Mouse (Mus musculus): ENCODE data around the gene Copz1. TPM values are rescaled to one million over a fixed set of nuclear protein-coding genes. Genes with fewer than 3 reads are reported as not detected.

Copz1 gene
- polyA plus RNA-seq, 1 experiment from 2014 or later, result 334 TPM

- H3K4me3 ChIP-seq (ENCODE audit: low read depth, low read length), result peak overlapping the region; percentile 49; the same call in 1 of the 2 replicates
- DNase-seq (ENCODE audit: low spot score) (no peak), ATAC-seq (ENCODE audit: insufficient number of reproducible peaks, low FRiP score, low TSS enrichment, low read depth) (no peak)
- peaks cover 12% of the 10 kb centered on the region for H3K27me3 ChIP-seq (ENCODE audit: control insufficient read depth, insufficient read depth, low read length)
- no peak overlapping the region for H3K27ac ChIP-seq (replicated peaks; ENCODE audit: low read depth, low read length)
- no peaks in the 10 kb centered on the region for H3K9me3 ChIP-seq (ENCODE audit: control insufficient read depth, low read length)
- no peaks in the 10 kb centered on the region for H3K36me3 ChIP-seq (ENCODE audit: control insufficient read depth, insufficient read depth, low read length)
- H3K9ac ChIP-seq (ENCODE audit: low read length), result no peak overlapping the region
- peak overlapping the region; percentile 88 for H3K4me2 ChIP-seq (ENCODE audit: low read depth, severe bottlenecking)
- WGBS, result 23% methylated on average over 4 of the region's 4 CpGs
- H3K4me1 ChIP-seq (ENCODE audit: control insufficient read depth, insufficient read depth, low read length), result peaks cover 37% of the 10 kb centered on the region
Measured at GRCm38 (mm10) chr15:103338829-103339165, 66.3 kb downstream of the Copz1 start.

GRCm38 (mm10) chr15:103339166-103339960 is 66.8 kb downstream of the Copz1 start:
- DNase-seq (ENCODE audit: low spot score), result peak; percentile 43

GRCm38 (mm10) chr15:103339961-103340337 is 67.4 kb downstream of the Copz1 start, which contains the start of gene Zfp385a:
Gene Zfp385a, minus strand, starts transcription at chr15:103340093.
- Histone ChIP-seq H3K27me3 (ENCODE audit: control insufficient read depth, insufficient read depth, low read length) (peaks cover 12% of the 10 kb centered on the region), H3K4me1 (ENCODE audit: control insufficient read depth, insufficient read depth, low read length) (peaks cover 26% of the 10 kb centered on the region), H3K4me3 (ENCODE audit: low read depth, low read length) (peak within 1 kb of the TSS; percentile 49), H3K27ac (replicated peaks; ENCODE audit: low read depth, low read length) (no peak within 1 kb of the TSS), H3K36me3 (ENCODE audit: control insufficient read depth, insufficient read depth, low read length) (0 out of 2 replicates have a peak, but pooled peaks cover 2% of the 10 kb centered on the region), H3K9me3 (ENCODE audit: control insufficient read depth, low read length) (no peaks in the 10 kb centered on the region), H3K4me2 (ENCODE audit: low read depth, severe bottlenecking) (peak within 1 kb of the TSS; percentile 88), H3K9ac (ENCODE audit: low read length) (peak within 1 kb of the TSS; percentile 32)
- DNase-seq (ENCODE audit: low spot score) (peak; percentile 65), ATAC-seq (ENCODE audit: insufficient number of reproducible peaks, low FRiP score, low TSS enrichment, low read depth) (0 out of 2 replicates have a peak, but pooled peaks have one; percentile 14)
- under 1% methylated on average over 26 of the region's 26 CpGs for WGBS

More at GRCm38 (mm10) chr15:103339166-103339960, 66.8 kb downstream of the Copz1 start:
- peak overlapping the region; percentile 88 for H3K4me2 ChIP-seq (ENCODE audit: low read depth, severe bottlenecking)
- H3K27me3 ChIP-seq (ENCODE audit: control insufficient read depth, insufficient read depth, low read length), result peaks cover 12% of the 10 kb centered on the region
- no peaks in the 10 kb centered on the region for H3K9me3 ChIP-seq (ENCODE audit: control insufficient read depth, low read length)
- H3K4me1 ChIP-seq (ENCODE audit: control insufficient read depth, insufficient read depth, low read length), result peaks cover 31% of the 10 kb centered on the region
- WGBS, result 3% methylated on average over 30 of the region's 31 CpGs
- H3K27ac ChIP-seq (replicated peaks; ENCODE audit: low read depth, low read length), result no peak overlapping the region
- H3K9ac ChIP-seq (ENCODE audit: low read length), result peak overlapping the region; percentile 32
- peak overlapping the region; percentile 49 for H3K4me3 ChIP-seq (ENCODE audit: low read depth, low read length)
- 0 out of 2 replicates have a peak, but pooled peaks have one; percentile 7 for ATAC-seq (ENCODE audit: insufficient number of reproducible peaks, low FRiP score, low TSS enrichment, low read depth)
- no peaks in the 10 kb centered on the region for H3K36me3 ChIP-seq (ENCODE audit: control insufficient read depth, insufficient read depth, low read length)

GRCm38 (mm10) chr15:103340786-103341185 is 68.3 kb downstream of the Copz1 start:
- Histone ChIP-seq H3K36me3 (ENCODE audit: control insufficient read depth, insufficient read depth, low read length) (peaks cover 6% of the 10 kb centered on the region; the same call in 1 of the 2 replicates), H3K4me2 (ENCODE audit: low read depth, severe bottlenecking) (no peak overlapping the region), H3K9me3 (ENCODE audit: control insufficient read depth, low read length) (no peaks in the 10 kb centered on the region), H3K27ac (replicated peaks; ENCODE audit: low read depth, low read length) (no peak overlapping the region), H3K27me3 (ENCODE audit: control insufficient read depth, insufficient read depth, low read length) (peaks cover 12% of the 10 kb centered on the region), H3K9ac (ENCODE audit: low read length) (no peak overlapping the region), H3K4me1 (ENCODE audit: control insufficient read depth, insufficient read depth, low read length) (peaks cover 22% of the 10 kb centered on the region), H3K4me3 (ENCODE audit: low read depth, low read length) (no peak overlapping the region)
- WGBS, result 15% methylated on average over 4 of the region's 4 CpGs
- no peak for ATAC-seq (ENCODE audit: insufficient number of reproducible peaks, low FRiP score, low TSS enrichment, low read depth)
- DNase-seq (ENCODE audit: low spot score), result peak; percentile 36

- Histone ChIP-seq H3K4me2 (ENCODE audit: low read depth, severe bottlenecking) (no peak overlapping the region), H3K4me3 (ENCODE audit: low read depth, low read length) (no peak overlapping the region), H3K9me3 (ENCODE audit: control insufficient read depth, low read length) (no peaks in the 10 kb centered on the region), H3K36me3 (ENCODE audit: control insufficient read depth, insufficient read depth, low read length) (peaks cover 13% of the 10 kb centered on the region; the same call in 1 of the 2 replicates), H3K27ac (replicated peaks; ENCODE audit: low read depth, low read length) (no peak overlapping the region), H3K27me3 (ENCODE audit: control insufficient read depth, insufficient read depth, low read length) (peaks cover 12% of the 10 kb centered on the region), H3K9ac (ENCODE audit: low read length) (no peak overlapping the region), H3K4me1 (ENCODE audit: control insufficient read depth, insufficient read depth, low read length) (peaks cover 21% of the 10 kb centered on the region)
- ATAC-seq (ENCODE audit: insufficient number of reproducible peaks, low FRiP score, low TSS enrichment, low read depth), result no peak
- no peak for DNase-seq (ENCODE audit: low spot score)
- 33% methylated on average over 8 of the region's 8 CpGs for WGBS
Measured at GRCm38 (mm10) chr15:103341547-103341946, 69.0 kb downstream of the Copz1 start.

- H3K27me3 ChIP-seq (ENCODE audit: control insufficient read depth, insufficient read depth, low read length), result peaks cover 12% of the 10 kb centered on the region
- peaks cover 16% of the 10 kb centered on the region for H3K4me1 ChIP-seq (ENCODE audit: control insufficient read depth, insufficient read depth, low read length)
- DNase-seq (ENCODE audit: low spot score) (peak; percentile 89), ATAC-seq (ENCODE audit: insufficient number of reproducible peaks, low FRiP score, low TSS enrichment, low read depth) (no peak)
- no peak overlapping the region for H3K4me2 ChIP-seq (ENCODE audit: low read depth, severe bottlenecking)
- no peak overlapping the region for H3K4me3 ChIP-seq (ENCODE audit: low read depth, low read length)
- no peaks in the 10 kb centered on the region for H3K9me3 ChIP-seq (ENCODE audit: control insufficient read depth, low read length)
- no peak overlapping the region for H3K27ac ChIP-seq (replicated peaks; ENCODE audit: low read depth, low read length)
- H3K9ac ChIP-seq (ENCODE audit: low read length), result no peak overlapping the region
- 9% methylated on average over 4 of the region's 4 CpGs for WGBS
- peaks cover 13% of the 10 kb centered on the region; the same call in 1 of the 2 replicates for H3K36me3 ChIP-seq (ENCODE audit: control insufficient read depth, insufficient read depth, low read length)
Measured at GRCm38 (mm10) chr15:103342415-103342814, 69.9 kb downstream of the Copz1 start.

- no peak overlapping the region for H3K4me3 ChIP-seq (ENCODE audit: low read depth, low read length)
- no peak for DNase-seq (ENCODE audit: low spot score)
- no peaks in the 10 kb centered on the region for H3K9me3 ChIP-seq (ENCODE audit: control insufficient read depth, low read length)
- no peak overlapping the region for H3K27ac ChIP-seq (replicated peaks; ENCODE audit: low read depth, low read length)
- peaks cover 12% of the 10 kb centered on the region for H3K27me3 ChIP-seq (ENCODE audit: control insufficient read depth, insufficient read depth, low read length)
- H3K4me2 ChIP-seq (ENCODE audit: low read depth, severe bottlenecking), result no peak overlapping the region
- 85% methylated on average over 3 of the region's 3 CpGs for WGBS
- H3K9ac ChIP-seq (ENCODE audit: low read length), result no peak overlapping the region
- peaks cover 16% of the 10 kb centered on the region for H3K4me1 ChIP-seq (ENCODE audit: control insufficient read depth, insufficient read depth, low read length)
- ATAC-seq (ENCODE audit: insufficient number of reproducible peaks, low FRiP score, low TSS enrichment, low read depth), result no peak
- peaks cover 13% of the 10 kb centered on the region; the same call in 1 of the 2 replicates for H3K36me3 ChIP-seq (ENCODE audit: control insufficient read depth, insufficient read depth, low read length)
Measured at GRCm38 (mm10) chr15:103343008-103343407, 70.5 kb downstream of the Copz1 start.

- Histone ChIP-seq H3K9ac (ENCODE audit: low read length) (no peak overlapping the region), H3K4me3 (ENCODE audit: low read depth, low read length) (no peak overlapping the region), H3K9me3 (ENCODE audit: control insufficient read depth, low read length) (no peaks in the 10 kb centered on the region), H3K27ac (replicated peaks; ENCODE audit: low read depth, low read length) (no peak overlapping the region), H3K4me2 (ENCODE audit: low read depth, severe bottlenecking) (no peak overlapping the region), H3K27me3 (ENCODE audit: control insufficient read depth, insufficient read depth, low read length) (peaks cover 12% of the 10 kb centered on the region), H3K4me1 (ENCODE audit: control insufficient read depth, insufficient read depth, low read length) (peaks cover 16% of the 10 kb centered on the region), H3K36me3 (ENCODE audit: control insufficient read depth, insufficient read depth, low read length) (peaks cover 13% of the 10 kb centered on the region; the same call in 1 of the 2 replicates)
- ATAC-seq (ENCODE audit: insufficient number of reproducible peaks, low FRiP score, low TSS enrichment, low read depth) (no peak), DNase-seq (ENCODE audit: low spot score) (no peak)
Measured at GRCm38 (mm10) chr15:103343556-103343955, 71.0 kb downstream of the Copz1 start.
